Mouse (Mus musculus) heart, embryonic 13.5 days (tissue): ENCODE results near the gene Fetub. TPM values are rescaled to one million over a fixed set of nuclear protein-coding genes. Genes with fewer than 3 reads are reported as not detected.

Experiments used
- polyA plus RNA-seq: library from polyadenylated mRNA; unstranded; fragments of >200 nt; fragmentation: Nextera tagmentation; extraction: Ambion mirVana; gene quantifications from 2 replicates; pipeline ENCODE4 v1.2.1, GENCODE M21; 2015

The Fetub gene
- polyA plus RNA-seq, 1 experiment from 2014 or later: not detected

Other genes with a start within 250 kb of the Fetub start
- not detected in 2 replicates for gene Crygs, start 106.8 kb upstream of the Fetub start, polyA plus RNA-seq
- 18.3 and 19.2 TPM in 2 replicates for gene Tbccd1, start 60.7 kb upstream of the Fetub start, polyA plus RNA-seq
- gene Dnajb11, start 60.5 kb upstream of the Fetub start, polyA plus RNA-seq: 96.7 and 115 TPM in 2 replicates
- gene Ahsg, start 27.1 kb upstream of the Fetub start, polyA plus RNA-seq: 4.3 and 13.4 TPM in 2 replicates
- not detected in 2 replicates for gene Hrg, start 32.7 kb downstream of the Fetub start, polyA plus RNA-seq
- gene Kng2, start 111.1 kb downstream of the Fetub start, polyA plus RNA-seq: not detected in 2 replicates
- 0.94 and 8.3 TPM in 2 replicates for gene Kng1, start 139.5 kb downstream of the Fetub start, polyA plus RNA-seq
- 147 and 163 TPM in 2 replicates for gene Eif4a2, start 189.1 kb downstream of the Fetub start, polyA plus RNA-seq
- gene Rfc4, start 209.4 kb downstream of the Fetub start, polyA plus RNA-seq: 93.0 and 96.8 TPM in 2 replicates
- 0.15 TPM in 1 of 2 replicates, not detected in the other for gene Adipoq, start 228.2 kb downstream of the Fetub start, polyA plus RNA-seq